Mouse (Mus musculus): Measurements from ENCODE around the gene Tlx2.

Tlx2 gene

DNA sequence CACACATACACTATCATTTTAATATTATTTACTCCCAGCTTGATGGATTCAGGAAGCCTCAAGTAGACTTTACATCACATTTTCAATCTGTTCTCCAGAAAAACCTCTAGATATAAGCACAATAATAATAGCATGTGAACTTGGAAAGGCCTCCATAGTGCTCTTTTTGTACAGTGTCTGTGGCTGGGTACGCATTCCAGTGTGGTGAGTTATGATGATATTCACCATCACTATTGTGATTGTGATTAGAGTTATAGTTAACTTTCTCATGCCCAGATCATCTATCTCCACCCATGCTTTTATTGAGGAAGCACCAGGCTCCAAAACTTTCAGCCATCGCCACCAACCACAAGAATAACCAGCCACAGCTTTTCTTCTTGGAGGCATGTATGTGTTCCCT, 46.3 kb downstream of the Tlx2 start:
- no peak for DNase-seq (ENCODE audit: low spot score)

- DNase-seq (ENCODE audit: low spot score): no peak
Observed at GRCm38 (mm10) chr6:83023008-83023407, 47.1 kb downstream of the Tlx2 start.

DNA sequence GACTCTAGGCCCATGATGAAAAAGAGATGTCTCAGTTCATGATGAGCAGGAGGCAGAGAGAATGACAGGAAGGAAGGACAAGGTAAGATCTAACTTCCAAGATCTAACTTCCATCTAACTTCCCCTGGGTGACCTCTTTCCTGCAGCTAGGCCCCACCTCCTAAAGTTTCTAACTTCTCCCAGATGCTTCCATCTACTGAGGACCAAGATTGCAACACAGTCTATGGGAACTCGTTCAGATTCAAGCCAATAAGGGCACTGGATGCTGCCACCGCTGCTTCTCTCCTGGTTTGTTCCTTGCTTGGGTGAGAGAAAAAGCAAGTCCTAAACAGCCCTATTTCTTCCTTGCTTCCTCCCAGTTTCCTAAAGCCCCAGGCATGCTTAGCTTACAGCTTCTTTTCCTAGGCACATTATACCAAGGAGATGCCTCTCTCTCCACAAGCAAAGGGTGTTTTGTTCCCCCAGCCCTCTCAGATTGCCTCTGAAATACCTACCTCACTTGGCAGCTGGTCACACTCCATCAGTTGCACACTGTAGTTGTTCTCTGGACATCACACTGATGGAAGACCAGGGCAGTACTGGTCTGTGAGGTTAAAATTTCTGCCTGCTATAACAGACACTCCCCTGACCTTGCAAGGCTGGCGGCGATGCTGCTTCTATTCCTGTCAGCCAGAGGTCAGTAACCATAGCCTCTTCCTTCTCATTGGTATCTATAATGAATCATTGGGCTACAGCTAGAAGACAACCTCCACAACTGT, 49.1 kb downstream of the Tlx2 start:
- no peak for DNase-seq (ENCODE audit: low spot score)

DNA sequence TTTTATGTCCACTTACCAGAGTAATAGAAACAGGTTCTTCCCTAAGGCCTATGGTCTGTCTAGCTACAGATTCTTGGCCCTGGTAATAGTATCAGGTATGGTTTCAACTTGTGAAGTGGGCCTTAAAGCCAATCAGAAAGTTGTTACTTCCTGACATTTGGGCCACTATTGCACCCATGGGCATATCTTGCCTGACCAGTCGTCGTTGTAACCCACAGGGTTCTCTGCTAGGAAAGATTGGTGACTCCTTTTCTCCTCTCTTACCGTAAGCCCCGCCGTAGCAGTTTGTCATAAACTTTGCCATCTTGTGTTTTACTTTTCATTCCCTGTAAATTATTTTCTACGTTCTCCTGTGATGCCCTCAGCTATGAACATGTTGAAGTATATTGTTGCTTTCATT, 50.0 kb downstream of the Tlx2 start:
- DNase-seq (ENCODE audit: low spot score): no peak

DNA sequence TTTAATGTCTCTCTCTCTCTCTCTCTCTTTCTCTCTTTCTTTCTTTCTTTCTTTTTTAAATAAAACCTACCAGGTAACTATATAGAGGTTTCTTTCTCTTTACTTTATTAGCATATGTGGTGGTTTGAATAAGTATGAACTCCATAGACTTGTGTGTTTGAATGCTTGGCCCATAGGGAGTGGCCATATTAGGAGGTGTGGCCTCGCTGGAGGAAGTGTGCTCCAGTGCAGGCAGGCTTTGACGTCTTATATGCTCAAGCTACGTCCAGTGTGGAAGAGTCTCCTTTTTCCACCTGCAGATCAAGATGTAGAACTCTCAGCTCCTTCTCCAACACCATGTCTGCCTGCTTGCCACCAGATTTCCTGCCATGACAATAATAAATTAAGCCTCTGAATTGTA, 51.0 kb downstream of the Tlx2 start:
- no peak for DNase-seq (ENCODE audit: low spot score)
